Mouse (Mus musculus) MEL (cell line): ENCODE measurements at regions not wholly inside any gene's neighbourhood (a gene's known extent, or its start where the extent isn't known, plus 50 kb on each side); places are given as distances from the start of the nearest gene placed in this dataset.

Source experiments
- DNase-seq: peaks from one replicate; pipeline ENCODE4 v3.0.0; 2011; ENCODE audit warnings: low read depth, low spot score
- H3K27ac ChIP-seq: 2 replicates; pipeline ENCODE4 v1.5.1; 2012; ENCODE audit warnings: low read depth, mild to moderate bottlenecking, control low read depth, low read length, moderate library complexity; ENCODE audit not compliant: control insufficient read depth
- H3K27me3 ChIP-seq, 2 experiments: fragments of 150-350 bp in 1 of 2; sonication (generic) in 1 of 2; 2 replicates each; pipeline ENCODE4 v1.6.1; 2012; ENCODE audit warnings: low read length in 2 of 2, mild to moderate bottlenecking in 2 of 2, improper control_type of control experiment in 1 of 2, moderate library complexity in 1 of 2; ENCODE audit not compliant: insufficient read depth in 2 of 2, control insufficient read depth in 1 of 2
- H3K36me3 ChIP-seq, 2 experiments: 2 replicates each; pipeline ENCODE4 v1.6.1; 2012 to 2014; ENCODE audit warnings: low read length in 2 of 2, improper control_type of control experiment in 1 of 2, inconsistent platforms in 1 of 2, mild to moderate bottlenecking in 1 of 2; ENCODE audit not compliant: insufficient read depth in 2 of 2, control insufficient read depth in 1 of 2
- H3K4me1 ChIP-seq, 2 experiments: fragments of 150-350 bp in 1 of 2; sonication (generic) in 1 of 2; 2 replicates each; pipeline ENCODE4 v1.6.1; 2012; ENCODE audit warnings: low read length in 2 of 2, improper control_type of control experiment in 1 of 2, mild to moderate bottlenecking in 1 of 2; ENCODE audit not compliant: insufficient read depth in 2 of 2, control insufficient read depth in 1 of 2
- H3K4me3 ChIP-seq, 2 experiments: fragments of 150-350 bp in 1 of 2; sonication (generic) in 1 of 2; 2 replicates each; pipeline ENCODE4 v1.5.1; 2012; ENCODE audit warnings: low read depth in 2 of 2, low read length in 2 of 2, mild to moderate bottlenecking in 2 of 2, moderate library complexity in 2 of 2, control low read depth in 1 of 2, improper control_type of control experiment in 1 of 2; ENCODE audit not compliant: control insufficient read depth in 1 of 2, insufficient read depth in 1 of 2
- H3K79me2 ChIP-seq: 2 replicates; pipeline ENCODE4 v1.6.1; 2012; ENCODE audit warnings: mild to moderate bottlenecking, low read length, moderate library complexity; ENCODE audit not compliant: control insufficient read depth, poor library complexity, insufficient read depth
- H3K9ac ChIP-seq: 2 replicates; pipeline ENCODE4 v1.6.1; 2012; ENCODE audit warnings: low read depth, mild to moderate bottlenecking, control low read depth, low read length, moderate library complexity; ENCODE audit not compliant: control insufficient read depth, poor library complexity, severe bottlenecking
- H3K9me3 ChIP-seq: fragments of 150-350 bp; sonication (generic); replicated peaks from 2 replicates; pipeline ENCODE4 v1.6.1; 2012; ENCODE audit warnings: mild to moderate bottlenecking, low read length, improper control_type of control experiment, moderate library complexity; ENCODE audit not compliant: insufficient read depth
- CHD1 ChIP-seq: IDR thresholded peaks from 2 replicates; pipeline ENCODE4 v1.6.1; 2012; ENCODE audit warnings: low read depth, mild to moderate bottlenecking, inconsistent platforms, low read length, improper control_type of control experiment
- ELF1 ChIP-seq: IDR thresholded peaks from 2 replicates; pipeline ENCODE4 v1.6.1; 2014; ENCODE audit warnings: low read depth, mild to moderate bottlenecking, inconsistent platforms, low read length, improper control_type of control experiment, moderate library complexity
- EP300 ChIP-seq, 2 experiments: IDR thresholded peaks; 2 replicates each; pipeline ENCODE4 v1.6.1; 2011; ENCODE audit warnings: improper control_type of control experiment in 2 of 2, low read length in 2 of 2, low read depth in 1 of 2, mild to moderate bottlenecking in 1 of 2
- MAFK ChIP-seq: IDR thresholded peaks from 2 replicates; pipeline ENCODE4 v1.6.1; 2011; ENCODE audit warnings: low read depth, mild to moderate bottlenecking, low read length, improper control_type of control experiment, borderline replicate concordance
- MYB ChIP-seq: IDR thresholded peaks from 2 replicates; pipeline ENCODE4 v1.6.1; 2011; ENCODE audit warnings: mild to moderate bottlenecking, low read depth, low read length, improper control_type of control experiment
- MYC ChIP-seq: IDR thresholded peaks from 2 replicates; pipeline ENCODE4 v1.6.1; 2011; ENCODE audit warnings: low read depth, mild to moderate bottlenecking, low read length, improper control_type of control experiment, moderate library complexity
- NELFE ChIP-seq: IDR thresholded peaks from 2 replicates; pipeline ENCODE4 v1.6.1; 2011; ENCODE audit warnings: low read depth, low read length, improper control_type of control experiment
- NRF1 ChIP-seq: IDR thresholded peaks from 2 replicates; pipeline ENCODE4 v1.6.1; 2014; ENCODE audit warnings: low read depth, mild to moderate bottlenecking, inconsistent platforms, low read length, improper control_type of control experiment, moderate library complexity; ENCODE audit not compliant: poor library complexity, insufficient read depth, severe bottlenecking
- POLR2A ChIP-seq, 2 experiments: IDR thresholded peaks; 2 replicates each; pipeline ENCODE4 v1.6.1; 2011 to 2012; ENCODE audit warnings: low read length in 2 of 2, mild to moderate bottlenecking in 2 of 2, control low read depth in 1 of 2, improper control_type of control experiment in 1 of 2, low read depth in 1 of 2, moderate library complexity in 1 of 2; ENCODE audit not compliant: control insufficient read depth in 1 of 2, insufficient read depth in 1 of 2, poor library complexity in 1 of 2
- TAL1 ChIP-seq: IDR thresholded peaks from 2 replicates; pipeline ENCODE4 v1.6.1; 2012; ENCODE audit warnings: mild to moderate bottlenecking, inconsistent platforms, low read length, moderate library complexity, mixed read lengths
- UBTF ChIP-seq: IDR thresholded peaks from 2 replicates; pipeline ENCODE4 v1.6.1; 2012; ENCODE audit warnings: low read depth, mild to moderate bottlenecking, inconsistent platforms, low read length, improper control_type of control experiment, moderate library complexity, borderline replicate concordance; ENCODE audit not compliant: insufficient read depth
- USF1 ChIP-seq: IDR thresholded peaks from 2 replicates; pipeline ENCODE4 v1.6.1; 2014; ENCODE audit warnings: low read depth, mild to moderate bottlenecking, inconsistent platforms, low read length, improper control_type of control experiment, moderate library complexity
- ZC3H11A ChIP-seq: IDR thresholded peaks from 2 replicates; pipeline ENCODE4 v1.6.1; 2012; ENCODE audit warnings: low read depth, mild to moderate bottlenecking, inconsistent platforms, low read length, improper control_type of control experiment

- no peaks in the 10 kb centered on the region for H3K79me2 ChIP-seq
- no peak for DNase-seq
- TF ChIP-seq CHD1 (no peak), MAFK (no peak), USF1 (no peak), EP300 (IDR thresholded peaks at IDR 0.05; ENCODE audit: low read depth in 1 of 2, low read length in 2 of 2) (no peak)
- TF ChIP-seq, all 39 proteins: peak for 0
- Histone ChIP-seq H3K36me3 (no peaks in the 10 kb centered on the region), H3K4me3 (no peak overlapping the region), H3K4me1 (no peaks in the 10 kb centered on the region), H3K27me3 (no peaks in the 10 kb centered on the region), H3K27ac (no peak overlapping the region), H3K9me3 (no peaks in the 10 kb centered on the region), H3K9ac (no peak overlapping the region)
These were observed 227.2 kb upstream of the Sfrp2 start for GRCm38 (mm10) chr3:83538898-83539297.

- TF ChIP-seq NELFE (no peak), MYB (no peak), ZC3H11A (no peak), UBTF (no peak), ELF1 (no peak), TAL1 (no peak), POLR2A (IDR thresholded peaks at IDR 0.05; ENCODE audit: control insufficient read depth in 1 of 2, insufficient read depth in 1 of 2, low read depth in 1 of 2, low read length in 2 of 2, poor library complexity in 1 of 2) (no peak), CHD1 (no peak), NRF1 (no peak)
- H3K27me3 ChIP-seq: no peaks in the 10 kb centered on the region
- H3K79me2 ChIP-seq: no peaks in the 10 kb centered on the region
- no peaks in the 10 kb centered on the region for H3K36me3 ChIP-seq
- H3K4me1 ChIP-seq: no peaks in the 10 kb centered on the region
- no peak for DNase-seq
- H3K9ac ChIP-seq: no peak overlapping the region
- no peaks in the 10 kb centered on the region for H3K9me3 ChIP-seq
- H3K4me3 ChIP-seq: no peak overlapping the region
- no peak overlapping the region for H3K27ac ChIP-seq
These were observed 224.9 kb upstream of the Sfrp2 start for GRCm38 (mm10) chr3:83540997-83541932.

GRCm38 (mm10) chr3:83552516-83553139 lies 213.5 kb upstream of the Sfrp2 start:
- DNase-seq: no peak
- H3K9ac ChIP-seq: no peak overlapping the region
- no peaks in the 10 kb centered on the region for H3K36me3 ChIP-seq
- no peaks in the 10 kb centered on the region for H3K4me1 ChIP-seq
- H3K27ac ChIP-seq: no peak overlapping the region
- no peak for TF ChIP-seq MYC
- H3K27me3 ChIP-seq: no peaks in the 10 kb centered on the region
- H3K4me3 ChIP-seq: no peak overlapping the region
- H3K9me3 ChIP-seq: no peaks in the 10 kb centered on the region
- no peaks in the 10 kb centered on the region for H3K79me2 ChIP-seq
